Mouse (Mus musculus) small intestine, adult 2 months (tissue): ENCODE results near the gene Samd4.

Experiments used
- CTCF ChIP-seq: fragments of 200-500 bp; IDR thresholded peaks from 2 replicates; pipeline ENCODE4 v1.5.1; 2012; ENCODE audit warnings: low read depth, mild to moderate bottlenecking, control low read depth, inconsistent platforms, low read length, moderate library complexity, mixed read lengths; ENCODE audit not compliant: insufficient replicate concordance, insufficient read length; ENCODE audit errors: extremely low read depth
- POLR2A ChIP-seq: fragments of 200-500 bp; IDR thresholded peaks from 2 replicates; pipeline ENCODE4 v1.6.1; 2012; ENCODE audit warnings: low read depth, mild to moderate bottlenecking, control low read depth, inconsistent platforms, low read length, moderate library complexity

- no peak for TF ChIP-seq POLR2A
- no peak for TF ChIP-seq CTCF
These were observed 848 bp upstream of the Samd4 start for GRCm38 (mm10) chr14:46881581-46882430.
